Mouse (Mus musculus) neural tube, embryonic 11.5 days (tissue): ENCODE results near the gene Pygb. TPM values are rescaled to one million over a fixed set of nuclear protein-coding genes. Genes with fewer than 3 reads are reported as not detected.

Source experiments
- ATAC-seq: fragments of 200-750 bp; cut with Nextera tagmentation; 2 replicates; pipeline ENCODE4 v1.8.0; 2017; ENCODE audit warnings: moderate number of reproducible peaks, mild to moderate bottlenecking, moderate TSS enrichment, moderate library complexity; ENCODE audit not compliant: insufficient read depth, low FRiP score, low TSS enrichment
- DNase-seq: peaks from one replicate; pipeline ENCODE4 v3.0.0-alpha.2; 2015; ENCODE audit warnings: low spot score
- H3K27ac ChIP-seq: fragments of 300-500 bp; sonication (generic); 2 replicates; pipeline ENCODE4 v1.5.1; 2014; ENCODE audit warnings: low read depth, mild to moderate bottlenecking, low read length
- H3K27me3 ChIP-seq: fragments of 300-500 bp; sonication (generic); 2 replicates; pipeline ENCODE4 v1.6.1; 2014; ENCODE audit warnings: mild to moderate bottlenecking, low read length, mixed read lengths; ENCODE audit not compliant: control insufficient read depth, insufficient read depth
- H3K36me3 ChIP-seq: fragments of 300-500 bp; sonication (generic); 2 replicates; pipeline ENCODE4 v1.6.1; 2014; ENCODE audit warnings: mild to moderate bottlenecking, low read length, moderate library complexity, mixed read lengths; ENCODE audit not compliant: control insufficient read depth, insufficient read depth
- H3K4me1 ChIP-seq: fragments of 300-500 bp; sonication (generic); 2 replicates; pipeline ENCODE4 v1.6.1; 2014; ENCODE audit warnings: low read length, mixed read lengths; ENCODE audit not compliant: control insufficient read depth, insufficient read depth
- H3K4me2 ChIP-seq: fragments of 300-500 bp; sonication (generic); 2 replicates; pipeline ENCODE4 v1.6.1; 2014; ENCODE audit warnings: low read depth, mild to moderate bottlenecking, moderate library complexity
- H3K4me3 ChIP-seq: fragments of 300-500 bp; sonication (generic); 2 replicates; pipeline ENCODE4 v1.5.1; 2014; ENCODE audit warnings: low read depth, low read length
- H3K9ac ChIP-seq: fragments of 300-500 bp; sonication (generic); 2 replicates; pipeline ENCODE4 v1.6.1; 2014; ENCODE audit warnings: mild to moderate bottlenecking, low read length
- H3K9me3 ChIP-seq: fragments of 300-500 bp; sonication (generic); 2 replicates; pipeline ENCODE4 v1.6.1; 2016; ENCODE audit warnings: low read length; ENCODE audit not compliant: control insufficient read depth
- WGBS: fragments of 180-500 bp; shearing (Covaris S2); extraction: QIAGEN DNeasy Blood & Tissue Kit; methylation state at CpG from one replicate; pipeline ENCODE4 v1.1.7; 2014; 5-methylcytosine and 5-hydroxymethylcytosine counted together
- polyA plus RNA-seq: library from polyadenylated mRNA; unstranded; fragments of >200 nt; fragmentation: Nextera tagmentation; extraction: Ambion mirVana; gene quantifications from 2 replicates; pipeline ENCODE4 v1.2.1, GENCODE M21; 2014

The Pygb gene
- polyA plus RNA-seq, 1 experiment from 2014 or later = 52.8 TPM

DNA sequence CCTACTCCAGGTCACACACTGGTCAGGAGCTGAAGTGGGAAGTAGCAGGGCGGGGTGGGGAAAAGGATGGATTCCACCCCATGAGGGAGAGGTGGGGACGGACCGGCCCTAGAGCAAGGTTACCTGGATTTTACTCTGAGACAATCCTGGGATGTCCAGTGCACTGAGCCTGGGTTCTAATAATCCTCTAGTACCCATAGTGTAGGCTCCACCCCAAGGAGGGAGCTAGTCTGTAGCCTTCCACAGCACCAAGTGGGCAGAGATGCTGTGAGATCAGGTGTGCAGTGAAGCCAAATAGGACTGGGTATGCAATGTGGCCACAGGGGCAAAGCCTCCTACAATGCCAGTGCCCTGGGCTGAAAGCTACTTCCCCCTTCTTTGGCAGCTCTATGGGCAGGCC, 51.2 kb downstream of the Pygb start:
- H3K36me3 ChIP-seq = no peaks in the 10 kb centered on the region; the same call in 1 of the 2 replicates
- 91% methylated on average over 3 of the region's 3 CpGs for WGBS
- H3K27ac ChIP-seq = no peak overlapping the region
- no peak overlapping the region for H3K9ac ChIP-seq
- ATAC-seq (no peak), DNase-seq (no peak)
- no peaks in the 10 kb centered on the region for H3K27me3 ChIP-seq
- H3K9me3 ChIP-seq = no peaks in the 10 kb centered on the region
- no peak overlapping the region for H3K4me2 ChIP-seq
- no peaks in the 10 kb centered on the region for H3K4me1 ChIP-seq
- no peak overlapping the region for H3K4me3 ChIP-seq

DNA sequence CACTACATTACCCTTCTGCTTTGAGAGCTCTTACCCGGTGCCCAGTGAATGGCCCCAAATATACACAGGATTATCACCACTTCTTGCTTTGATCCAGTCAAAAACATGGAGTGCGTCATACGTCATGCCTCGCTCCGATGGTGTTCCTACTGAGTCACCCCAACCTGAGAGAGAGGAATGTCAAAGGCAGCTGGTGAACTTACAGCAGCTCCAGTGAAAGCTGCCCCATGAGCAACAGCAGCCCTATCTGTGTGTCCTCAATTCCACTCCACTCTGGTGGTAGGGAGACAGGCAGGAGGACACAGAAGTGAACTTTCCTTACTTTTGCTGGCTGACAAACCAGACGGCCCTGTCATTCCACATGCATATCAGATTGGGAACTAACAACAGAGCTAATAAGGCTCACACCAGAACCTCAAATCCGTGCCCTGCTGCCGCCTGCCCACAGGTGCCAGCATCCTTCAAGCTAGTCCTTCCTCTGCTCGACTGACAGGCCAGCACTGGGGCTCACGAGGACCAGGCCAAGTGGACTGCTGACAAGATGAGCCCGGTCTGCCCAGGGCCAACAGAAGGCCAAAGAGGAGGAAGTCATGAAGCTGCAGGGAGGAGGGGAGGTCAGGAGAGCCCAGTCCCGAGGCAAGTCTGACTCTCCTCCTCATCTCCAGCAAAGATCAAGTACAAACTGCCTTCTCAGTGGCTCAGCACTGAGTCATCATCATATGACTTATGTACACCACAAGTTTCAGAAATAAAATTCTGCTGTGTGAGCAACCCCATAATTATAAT, 53.3 kb downstream of the Pygb start:
- Histone ChIP-seq H3K4me1 (no peaks in the 10 kb centered on the region), H3K9ac (no peak overlapping the region), H3K27ac (no peak overlapping the region), H3K36me3 (no peaks in the 10 kb centered on the region; the same call in 1 of the 2 replicates), H3K9me3 (no peaks in the 10 kb centered on the region), H3K27me3 (no peaks in the 10 kb centered on the region), H3K4me3 (no peak overlapping the region), H3K4me2 (no peak overlapping the region)
- 87% methylated on average over 12 of the region's 12 CpGs for WGBS
- no peak for ATAC-seq
- no peak for DNase-seq

DNA sequence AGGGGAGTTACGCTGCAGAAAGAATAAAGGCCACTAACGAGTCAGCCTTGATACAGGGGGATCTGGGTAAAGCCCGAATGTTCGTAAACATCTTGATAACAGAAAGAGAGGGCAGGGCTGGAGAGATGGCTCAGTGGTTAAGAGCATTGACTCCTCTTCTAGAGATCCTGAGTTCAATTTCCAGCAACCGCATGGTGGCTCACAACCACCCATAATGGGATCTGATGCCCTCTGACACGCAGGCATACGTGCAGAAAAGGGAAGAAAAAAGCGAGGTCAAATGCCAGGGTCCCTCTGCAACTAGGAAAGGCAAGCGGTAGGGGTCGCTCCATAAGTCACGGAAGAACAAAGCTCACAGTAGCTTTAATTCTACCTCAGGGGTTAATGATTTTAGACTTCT, 54.6 kb downstream of the Pygb start:
- no peak overlapping the region for H3K9ac ChIP-seq
- ATAC-seq = no peak
- H3K27ac ChIP-seq = no peak overlapping the region
- no peak for DNase-seq
- no peaks in the 10 kb centered on the region for H3K27me3 ChIP-seq
- no peak overlapping the region for H3K4me3 ChIP-seq
- no peaks in the 10 kb centered on the region for H3K9me3 ChIP-seq
- H3K36me3 ChIP-seq = no peaks in the 10 kb centered on the region; the same call in 1 of the 2 replicates
- H3K4me1 ChIP-seq = no peaks in the 10 kb centered on the region
- WGBS = 65% methylated on average over 11 of the region's 11 CpGs
- H3K4me2 ChIP-seq = no peak overlapping the region

DNA sequence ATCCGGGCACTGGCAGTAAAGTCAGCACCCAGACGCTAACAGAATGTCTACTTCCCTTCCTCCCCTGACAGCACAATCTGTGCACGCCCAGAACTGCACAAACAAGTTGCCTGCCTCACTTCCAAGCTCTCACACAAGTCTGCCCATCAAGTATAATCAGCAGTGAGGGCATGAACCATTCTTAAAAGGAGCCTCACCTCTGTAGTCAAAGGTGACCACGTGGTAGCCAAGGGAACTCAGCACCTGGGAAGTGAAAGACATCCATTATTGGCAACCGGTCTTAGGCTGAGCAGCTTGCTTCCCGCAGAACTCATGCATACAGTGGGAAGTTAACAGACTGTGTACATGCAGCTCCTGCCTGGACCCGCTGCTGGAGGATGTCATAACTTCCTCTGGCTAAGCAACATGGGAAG, 55.5 kb downstream of the Pygb start:
- Histone ChIP-seq H3K36me3 (no peaks in the 10 kb centered on the region; the same call in 1 of the 2 replicates), H3K27me3 (no peaks in the 10 kb centered on the region), H3K4me1 (no peaks in the 10 kb centered on the region), H3K4me2 (no peak overlapping the region), H3K27ac (no peak overlapping the region), H3K9me3 (no peaks in the 10 kb centered on the region), H3K9ac (no peak overlapping the region), H3K4me3 (no peak overlapping the region)
- 85% methylated on average over 7 of the region's 7 CpGs for WGBS
- no peak for ATAC-seq
- no peak for DNase-seq

DNA sequence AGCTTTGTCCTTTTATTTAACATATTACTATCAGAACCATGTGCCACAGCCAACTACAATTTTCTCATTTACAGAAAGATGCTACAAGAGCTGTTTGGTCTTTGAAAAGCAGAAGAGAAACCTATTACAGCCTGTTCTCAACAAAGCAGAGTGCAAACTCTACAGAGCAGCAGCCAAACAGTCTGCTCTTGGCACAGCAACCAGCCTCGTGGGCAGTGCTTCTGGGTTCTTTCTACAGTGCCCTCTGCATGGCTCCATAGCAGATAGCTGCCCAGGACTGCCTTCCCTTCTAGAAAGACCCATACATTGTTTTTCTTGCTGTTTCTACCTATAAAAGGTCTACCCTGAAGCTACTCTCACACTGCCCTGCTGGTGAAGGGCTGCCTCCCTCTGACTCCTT, 58.3 kb downstream of the Pygb start:
- Histone ChIP-seq H3K4me3 (no peak overlapping the region), H3K9ac (no peak overlapping the region), H3K4me1 (no peaks in the 10 kb centered on the region), H3K36me3 (no peaks in the 10 kb centered on the region; the same call in 1 of the 2 replicates), H3K4me2 (no peak overlapping the region), H3K27me3 (no peaks in the 10 kb centered on the region), H3K9me3 (no peaks in the 10 kb centered on the region), H3K27ac (no peak overlapping the region)
- 86% methylated on average over 1 of the region's 1 CpGs for WGBS
- ATAC-seq (no peak), DNase-seq (no peak)

- ATAC-seq (no peak), DNase-seq (no peak)
- H3K27me3 ChIP-seq = no peaks in the 10 kb centered on the region
- no peaks in the 10 kb centered on the region for H3K9me3 ChIP-seq
- 77% methylated on average over 8 of the region's 8 CpGs for WGBS
- no peak overlapping the region for H3K9ac ChIP-seq
- H3K27ac ChIP-seq = no peak overlapping the region
- H3K4me1 ChIP-seq = no peaks in the 10 kb centered on the region
- no peak overlapping the region for H3K4me3 ChIP-seq
- no peak overlapping the region for H3K4me2 ChIP-seq
- H3K36me3 ChIP-seq = no peaks in the 10 kb centered on the region; the same call in 1 of the 2 replicates
Observed at GRCm38 (mm10) chr2:150847436-150847995, 61.0 kb downstream of the Pygb start.

GRCm38 (mm10) chr2:150851251-150851650, 64.7 kb downstream of the Pygb start:
- no peak for DNase-seq
- Histone ChIP-seq H3K4me3 (no peak overlapping the region), H3K4me2 (no peak overlapping the region), H3K9me3 (no peaks in the 10 kb centered on the region), H3K4me1 (no peaks in the 10 kb centered on the region), H3K9ac (no peak overlapping the region), H3K27ac (no peak overlapping the region), H3K27me3 (no peaks in the 10 kb centered on the region), H3K36me3 (no peaks in the 10 kb centered on the region)
- 84% methylated on average over 9 of the region's 9 CpGs for WGBS
- ATAC-seq = no peak

DNA sequence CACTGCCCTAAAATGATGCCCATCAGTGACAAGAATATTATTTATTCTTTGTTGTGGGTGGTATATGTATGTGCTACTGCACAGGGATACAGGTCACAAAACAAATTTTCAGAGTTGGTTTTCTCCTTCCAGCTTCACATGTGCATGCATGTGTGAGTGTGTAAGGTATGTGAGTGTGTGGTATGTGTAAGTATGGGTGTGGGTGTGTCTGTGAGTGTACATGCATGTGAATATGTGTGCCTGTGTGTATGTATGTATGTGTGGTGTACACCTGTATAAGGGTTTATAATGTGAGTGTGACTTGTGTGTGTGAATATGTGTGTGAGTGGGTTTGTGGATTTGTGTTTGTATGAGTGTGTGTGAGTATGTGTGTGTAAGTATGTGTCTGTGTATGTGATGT, 68.7 kb downstream of the Pygb start:
- H3K4me2 ChIP-seq = no peak overlapping the region
- H3K9me3 ChIP-seq = no peaks in the 10 kb centered on the region
- H3K4me1 ChIP-seq = no peaks in the 10 kb centered on the region
- no peak overlapping the region for H3K4me3 ChIP-seq
- H3K36me3 ChIP-seq = no peaks in the 10 kb centered on the region
- DNase-seq = no peak
- no peak overlapping the region for H3K27ac ChIP-seq
- no peak for ATAC-seq
- H3K27me3 ChIP-seq = no peaks in the 10 kb centered on the region
- H3K9ac ChIP-seq = no peak overlapping the region
